Mouse (Mus musculus): ENCODE measurements around the gene Mpo. TPM values are rescaled to one million over a fixed set of nuclear protein-coding genes. Genes with fewer than 3 reads are reported as not detected.
A peak's percentile ranks its signal among the peaks of the same experiment; 100 is the strongest.

Mpo gene
- polyA plus RNA-seq, 1 experiment = not detected

DNA sequence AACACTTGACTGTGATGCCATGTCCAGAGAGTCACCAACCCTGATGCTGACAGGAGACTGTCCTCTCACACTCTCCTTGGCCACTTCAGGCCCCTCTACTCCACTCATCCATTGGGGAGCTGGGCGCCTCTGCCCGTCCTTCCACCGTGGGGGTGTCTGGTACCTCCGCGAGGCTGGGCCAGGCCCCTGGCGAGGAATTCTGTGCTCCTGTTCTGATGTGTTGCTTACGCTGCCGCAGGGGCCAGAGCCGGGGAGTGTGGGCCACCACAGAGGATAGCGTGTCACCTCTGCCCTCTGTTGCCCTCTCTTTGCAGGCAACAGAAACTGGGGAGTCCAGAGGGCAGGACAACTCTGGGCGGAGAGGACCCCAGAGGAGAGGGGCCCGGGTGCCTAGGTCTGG lies 14.5 kb upstream of the Mpo start:
- 59% methylated on average over 12 of the region's 12 CpGs for WGBS
- TF ChIP-seq POLR2A (IDR thresholded peaks at IDR 0.05; ENCODE audit: insufficient read depth, low read depth, low read length) (no peak), CTCF (IDR thresholded peaks at IDR 0.05; ENCODE audit: insufficient read depth, low read depth, low read length) (no peak)
- Histone ChIP-seq H3K4me3 (ENCODE audit: insufficient read depth, low read depth, low read length) (no peak overlapping the region), H3K4me1 (ENCODE audit: control insufficient read depth, insufficient read depth, low read length) (peaks cover 15% of the 10 kb centered on the region), H3K27ac (ENCODE audit: insufficient read depth, low read depth, low read length) (no peak overlapping the region)

DNA sequence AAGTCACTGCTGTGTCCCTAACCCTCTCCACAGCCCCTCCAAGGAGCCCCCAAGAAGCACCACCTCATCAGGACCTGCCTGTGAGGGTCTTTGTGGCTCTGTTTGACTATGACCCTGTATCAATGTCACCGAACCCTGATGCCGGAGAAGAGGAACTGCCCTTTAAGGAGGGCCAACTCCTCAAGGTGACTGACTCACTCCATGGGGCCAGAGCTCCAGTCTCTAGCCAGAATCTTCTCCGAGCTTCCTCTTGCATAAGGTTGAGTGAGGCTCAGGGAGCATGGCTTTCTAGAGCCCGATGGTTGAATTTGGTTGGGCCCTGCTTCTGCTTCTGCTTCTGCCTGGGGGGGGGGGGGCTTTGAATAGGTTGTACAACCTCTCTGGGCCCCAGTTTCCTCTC lies 14.0 kb upstream of the Mpo start:
- H3K4me3 ChIP-seq (ENCODE audit: insufficient read depth, low read depth, low read length) = no peak overlapping the region
- no peak overlapping the region for H3K27ac ChIP-seq (ENCODE audit: insufficient read depth, low read depth, low read length)
- H3K4me1 ChIP-seq (ENCODE audit: control insufficient read depth, insufficient read depth, low read length) = peaks cover 15% of the 10 kb centered on the region
- TF ChIP-seq CTCF (IDR thresholded peaks at IDR 0.05; ENCODE audit: insufficient read depth, low read depth, low read length) (no peak), POLR2A (IDR thresholded peaks at IDR 0.05; ENCODE audit: insufficient read depth, low read depth, low read length) (no peak)
- WGBS = 86% methylated on average over 4 of the region's 4 CpGs

DNA sequence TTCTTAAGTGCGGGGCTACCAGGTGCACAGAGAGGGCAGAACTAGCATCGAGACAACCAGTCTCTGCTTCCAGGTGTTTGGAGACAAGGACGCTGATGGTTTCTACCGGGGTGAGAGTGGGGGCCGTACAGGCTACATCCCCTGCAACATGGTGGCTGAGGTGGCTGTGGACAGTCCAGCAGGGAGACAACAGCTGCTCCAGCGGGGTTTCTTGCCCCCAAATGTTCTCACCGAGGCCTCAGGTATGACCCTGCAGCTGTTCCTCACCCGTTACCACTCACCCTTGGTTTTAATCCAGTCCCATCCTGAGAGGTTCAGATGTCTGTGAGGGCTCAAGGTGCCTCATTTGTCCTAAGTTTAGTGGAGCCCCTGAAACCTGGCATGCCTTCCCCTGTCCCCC lies 13.3 kb upstream of the Mpo start:
- TF ChIP-seq POLR2A (IDR thresholded peaks at IDR 0.05; ENCODE audit: insufficient read depth, low read depth, low read length) (no peak), CTCF (IDR thresholded peaks at IDR 0.05; ENCODE audit: insufficient read depth, low read depth, low read length) (no peak)

DNA sequence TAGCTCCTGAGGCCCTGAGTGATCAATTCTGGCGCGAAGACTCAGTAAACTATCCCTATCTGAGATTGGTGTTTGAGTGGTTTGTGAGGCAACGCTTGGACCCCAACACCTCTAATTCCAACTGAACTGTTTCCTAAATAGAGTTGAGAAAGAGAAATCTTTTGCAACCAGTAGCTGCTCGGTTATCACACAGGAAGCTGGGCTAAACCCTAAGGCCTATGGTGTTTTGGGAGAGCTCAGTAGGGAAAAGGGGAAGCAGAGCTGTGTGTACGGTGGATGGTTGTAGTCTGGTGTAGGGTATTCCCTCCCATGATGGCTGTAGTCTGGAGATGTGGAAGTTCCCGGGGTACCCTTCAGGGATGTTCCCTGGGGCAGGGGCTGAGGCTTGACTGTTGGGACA lies 3.3 kb upstream of the Mpo start:
- 91% methylated on average over 6 of the region's 6 CpGs for WGBS
- TF ChIP-seq CTCF (IDR thresholded peaks at IDR 0.05; ENCODE audit: insufficient read depth, low read depth, low read length) (no peak), POLR2A (IDR thresholded peaks at IDR 0.05; ENCODE audit: insufficient read depth, low read depth, low read length) (no peak)
- H3K4me1 ChIP-seq (ENCODE audit: control insufficient read depth, insufficient read depth, low read length) = no peaks in the 10 kb centered on the region
- H3K27ac ChIP-seq (ENCODE audit: insufficient read depth, low read depth, low read length) = no peak overlapping the region
- no peak overlapping the region for H3K4me3 ChIP-seq (ENCODE audit: insufficient read depth, low read depth, low read length)

More for the DNA sequence above, 13.3 kb upstream of the Mpo start:
- WGBS = 86% methylated on average over 8 of the region's 8 CpGs
- Histone ChIP-seq H3K27ac (ENCODE audit: insufficient read depth, low read depth, low read length) (no peak overlapping the region), H3K4me3 (ENCODE audit: insufficient read depth, low read depth, low read length) (no peak overlapping the region), H3K4me1 (ENCODE audit: control insufficient read depth, insufficient read depth, low read length) (peaks cover 15% of the 10 kb centered on the region)

DNA sequence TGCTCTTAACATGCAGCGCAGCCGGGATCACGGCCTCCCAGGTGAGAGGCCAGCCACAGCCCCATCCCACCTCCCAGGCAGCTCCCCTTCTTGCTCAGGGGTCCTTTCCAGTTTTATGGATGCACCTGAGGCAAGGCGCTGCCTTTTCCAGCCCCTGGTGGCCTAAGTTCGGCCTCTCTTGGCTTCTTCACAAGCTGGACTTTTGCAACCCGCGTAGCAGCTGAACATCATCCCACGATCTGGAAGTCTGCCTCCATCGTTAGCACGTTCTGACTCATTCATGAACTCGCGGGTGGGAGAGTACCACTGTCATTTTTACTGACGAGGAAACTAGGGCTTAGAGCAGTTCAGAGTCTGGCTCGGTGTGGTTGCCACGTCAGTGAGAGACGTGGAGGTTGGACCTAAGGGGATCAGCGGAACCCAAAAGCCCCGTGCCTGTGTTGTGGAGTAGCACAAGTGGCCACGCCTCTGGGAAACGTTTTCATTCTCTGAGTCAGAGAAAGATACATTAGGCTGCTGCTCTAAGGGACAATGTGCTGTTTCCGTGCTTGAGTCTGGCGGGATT lies 8.4 kb downstream of the Mpo start:
- no peak for TF ChIP-seq CTCF (IDR thresholded peaks at IDR 0.05; ENCODE audit: insufficient read depth, low read depth, low read length)
- no peak for TF ChIP-seq POLR2A (IDR thresholded peaks at IDR 0.05; ENCODE audit: insufficient read depth, low read depth, low read length)
- Histone ChIP-seq H3K4me1 (ENCODE audit: control insufficient read depth, insufficient read depth, low read length) (peaks cover 20% of the 10 kb centered on the region), H3K27ac (ENCODE audit: insufficient read depth, low read depth, low read length) (no peak overlapping the region), H3K4me3 (ENCODE audit: insufficient read depth, low read depth, low read length) (no peak overlapping the region)
- 48% methylated on average over 22 of the region's 22 CpGs for WGBS

DNA sequence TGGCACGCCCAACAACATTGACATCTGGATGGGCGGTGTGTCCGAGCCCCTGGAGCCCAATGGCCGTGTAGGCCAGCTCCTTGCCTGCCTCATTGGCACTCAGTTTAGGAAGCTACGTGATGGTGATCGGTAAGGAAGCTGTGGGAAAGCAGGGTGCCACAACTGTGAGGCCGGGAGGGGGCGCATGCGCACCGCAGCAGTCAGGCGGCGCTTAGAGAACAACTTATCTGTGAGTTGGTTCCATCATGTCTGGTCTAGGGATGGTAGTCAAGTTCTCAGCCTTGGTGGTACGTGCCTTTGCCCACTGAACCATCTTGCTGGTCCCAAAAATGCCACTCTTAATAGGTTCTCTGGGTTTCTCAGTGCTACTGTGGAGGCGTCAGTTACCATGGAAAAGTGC lies 9.2 kb downstream of the Mpo start:
- Histone ChIP-seq H3K4me1 (ENCODE audit: control insufficient read depth, insufficient read depth, low read length) (peaks cover 20% of the 10 kb centered on the region), H3K27ac (ENCODE audit: insufficient read depth, low read depth, low read length) (no peak overlapping the region), H3K4me3 (ENCODE audit: insufficient read depth, low read depth, low read length) (peak overlapping the region; percentile 9; the same call in 1 of the 2 replicates)
- 40% methylated on average over 14 of the region's 14 CpGs for WGBS
- TF ChIP-seq POLR2A (IDR thresholded peaks at IDR 0.05; ENCODE audit: insufficient read depth, low read depth, low read length) (no peak), CTCF (IDR thresholded peaks at IDR 0.05; ENCODE audit: insufficient read depth, low read depth, low read length) (peak; percentile 22; the same call in 1 of the 2 replicates)

DNA sequence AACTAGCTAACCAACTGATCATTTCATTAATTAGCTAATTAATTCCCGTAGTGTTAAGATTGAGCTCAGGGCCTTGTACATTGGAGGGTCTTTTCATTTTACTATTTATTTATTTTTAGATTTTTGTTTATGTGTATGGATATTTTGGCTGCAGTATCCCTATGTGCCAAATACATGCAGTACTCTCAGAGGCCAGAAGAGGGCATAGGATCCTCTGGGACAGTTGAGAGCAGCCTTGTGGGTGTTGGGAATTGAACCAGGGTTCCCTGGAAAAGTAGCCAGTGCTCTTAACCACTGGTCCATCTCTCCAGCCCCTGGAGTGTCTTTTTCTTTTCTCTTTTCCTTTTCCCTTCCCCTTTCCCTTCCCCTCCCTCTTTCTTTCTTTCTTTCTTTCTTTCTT lies 12.1 kb downstream of the Mpo start:
- Histone ChIP-seq H3K4me3 (ENCODE audit: insufficient read depth, low read depth, low read length) (no peak overlapping the region), H3K27ac (ENCODE audit: insufficient read depth, low read depth, low read length) (no peak overlapping the region), H3K4me1 (ENCODE audit: control insufficient read depth, insufficient read depth, low read length) (peaks cover 20% of the 10 kb centered on the region)
- 78% methylated on average over 1 of the region's 1 CpGs for WGBS
- TF ChIP-seq CTCF (IDR thresholded peaks at IDR 0.05; ENCODE audit: insufficient read depth, low read depth, low read length) = no peak
- TF ChIP-seq POLR2A (IDR thresholded peaks at IDR 0.05; ENCODE audit: insufficient read depth, low read depth, low read length) = no peak

DNA sequence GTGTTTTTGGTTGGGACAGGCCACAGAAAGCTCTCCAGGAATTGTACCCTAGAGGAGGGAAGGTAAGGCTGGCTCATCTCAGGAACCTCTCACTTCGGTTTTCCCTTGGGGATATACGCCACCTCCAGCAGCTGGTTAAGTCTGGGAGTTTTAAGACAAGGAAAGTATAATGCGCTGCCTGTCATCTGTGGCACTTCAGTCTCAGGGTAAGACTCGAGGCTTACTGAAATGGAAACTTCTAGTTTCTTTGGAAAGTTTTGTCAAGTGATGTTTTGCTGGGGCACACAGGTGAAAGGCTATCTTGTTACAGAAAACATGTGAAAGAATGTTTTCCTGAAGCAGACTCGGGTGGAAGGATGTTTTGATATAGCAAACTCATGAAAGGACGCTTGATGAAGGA lies 14.1 kb downstream of the Mpo start:
- H3K4me3 ChIP-seq (ENCODE audit: insufficient read depth, low read depth, low read length) = no peak overlapping the region
- TF ChIP-seq POLR2A (IDR thresholded peaks at IDR 0.05; ENCODE audit: insufficient read depth, low read depth, low read length) (no peak), CTCF (IDR thresholded peaks at IDR 0.05; ENCODE audit: insufficient read depth, low read depth, low read length) (no peak)
- peaks cover 13% of the 10 kb centered on the region for H3K4me1 ChIP-seq (ENCODE audit: control insufficient read depth, insufficient read depth, low read length)
- WGBS = 87% methylated on average over 6 of the region's 6 CpGs
- no peak overlapping the region for H3K27ac ChIP-seq (ENCODE audit: insufficient read depth, low read depth, low read length)

DNA sequence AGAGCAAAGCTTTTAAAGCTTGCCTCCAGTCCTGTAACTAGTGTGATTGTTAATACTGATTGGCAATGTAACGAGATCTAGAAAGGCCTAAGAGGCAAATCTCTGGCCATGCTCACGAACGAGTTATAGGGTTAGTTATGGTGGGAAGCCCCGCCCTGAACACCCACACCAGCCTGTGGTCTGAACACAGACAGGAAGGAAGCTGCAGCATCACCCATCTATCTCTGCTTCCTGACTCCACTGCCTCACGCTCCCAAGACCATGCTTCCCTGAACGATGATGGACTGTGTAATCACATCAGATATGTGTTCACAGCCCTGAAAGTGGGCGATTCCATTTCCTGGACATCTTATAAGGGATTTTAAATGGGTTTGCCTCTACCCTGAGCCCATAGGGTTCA lies 14.9 kb downstream of the Mpo start:
- no peak overlapping the region for H3K4me3 ChIP-seq (ENCODE audit: insufficient read depth, low read depth, low read length)

More for the DNA sequence above, 14.9 kb downstream of the Mpo start:
- H3K27ac ChIP-seq (ENCODE audit: insufficient read depth, low read depth, low read length) = no peak overlapping the region
- no peak for TF ChIP-seq POLR2A (IDR thresholded peaks at IDR 0.05; ENCODE audit: insufficient read depth, low read depth, low read length)
- no peak for TF ChIP-seq CTCF (IDR thresholded peaks at IDR 0.05; ENCODE audit: insufficient read depth, low read depth, low read length)
- H3K4me1 ChIP-seq (ENCODE audit: control insufficient read depth, insufficient read depth, low read length) = peaks cover 6% of the 10 kb centered on the region
- 86% methylated on average over 7 of the region's 7 CpGs for WGBS

Measured in olfactory bulb, adult 2 months (tissue).